Mouse (Mus musculus): ENCODE data around the gene Pkd1l3.

Gene Pkd1l3

DNA sequence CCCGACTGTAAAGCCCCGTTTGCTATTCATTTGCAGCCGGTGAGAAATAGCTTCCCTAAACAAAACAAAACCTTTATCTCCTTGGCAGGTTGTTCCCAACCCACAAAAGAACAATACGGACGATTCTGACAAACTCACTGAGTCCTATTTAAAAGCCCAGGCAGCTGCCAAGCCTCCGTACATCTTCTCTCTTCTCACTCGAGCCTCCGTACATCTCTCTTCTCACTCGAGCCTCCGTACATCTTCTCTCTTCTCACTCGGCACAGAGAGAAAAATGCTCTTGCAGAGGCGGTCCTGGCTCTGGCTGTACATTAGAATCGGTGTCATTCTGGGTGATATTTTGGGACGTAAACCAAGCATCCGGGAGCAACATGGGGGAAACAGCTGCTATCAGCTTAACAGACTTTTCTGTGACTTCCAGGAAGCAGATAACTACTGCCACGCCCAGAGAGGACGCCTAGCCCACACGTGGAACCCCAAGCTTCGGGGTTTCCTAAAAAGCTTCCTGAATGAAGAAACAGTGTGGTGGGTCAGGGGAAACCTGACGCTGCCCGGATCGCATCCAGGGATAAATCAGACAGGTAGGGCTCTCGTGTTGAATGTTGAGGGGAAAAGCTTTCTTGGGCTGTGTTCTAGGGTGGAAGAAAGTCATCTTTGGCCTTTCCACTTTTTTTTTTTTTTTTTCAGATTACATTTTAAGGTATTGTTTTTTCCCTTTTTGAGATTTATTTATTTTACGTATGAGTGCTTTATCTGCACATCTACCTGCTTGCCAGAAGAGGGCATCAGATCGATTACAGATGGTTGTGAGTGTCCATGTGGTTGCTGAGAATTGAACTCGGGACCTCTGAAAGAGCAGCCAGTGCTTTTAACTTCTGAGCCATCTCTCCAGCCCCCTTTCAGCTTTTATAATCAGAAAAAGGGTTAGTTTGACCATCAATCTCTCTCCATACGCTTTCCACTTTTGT is at the start of gene Pkd1l3:
Gene Pkd1l3, plus strand, starts transcription at position 275 of the 968 bp plus-strand sequence.
- no peak for DNase-seq (ENCODE audit: low spot score in 2 of 2)

DNA sequence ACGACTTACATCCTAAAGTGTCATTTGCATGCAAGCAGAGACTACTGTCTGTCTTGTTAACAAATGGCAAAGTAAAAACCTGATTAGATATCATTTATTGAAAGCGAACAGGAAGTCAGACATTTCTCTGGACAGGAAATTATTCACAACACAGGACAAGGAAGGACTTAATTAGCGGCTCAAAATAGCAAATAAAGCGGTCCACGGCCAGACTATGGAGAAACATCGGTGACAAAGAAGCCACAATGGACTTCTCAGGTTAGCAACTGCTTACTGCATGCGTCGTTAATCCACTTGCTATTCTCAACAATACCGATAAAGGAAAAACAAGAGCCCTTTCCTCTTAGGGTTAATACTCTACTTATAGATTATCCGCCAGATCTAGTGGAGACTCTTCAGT is 49.6 kb upstream of the Pkd1l3 start:
- DNase-seq (ENCODE audit: low spot score in 2 of 2), result no peak

DNA sequence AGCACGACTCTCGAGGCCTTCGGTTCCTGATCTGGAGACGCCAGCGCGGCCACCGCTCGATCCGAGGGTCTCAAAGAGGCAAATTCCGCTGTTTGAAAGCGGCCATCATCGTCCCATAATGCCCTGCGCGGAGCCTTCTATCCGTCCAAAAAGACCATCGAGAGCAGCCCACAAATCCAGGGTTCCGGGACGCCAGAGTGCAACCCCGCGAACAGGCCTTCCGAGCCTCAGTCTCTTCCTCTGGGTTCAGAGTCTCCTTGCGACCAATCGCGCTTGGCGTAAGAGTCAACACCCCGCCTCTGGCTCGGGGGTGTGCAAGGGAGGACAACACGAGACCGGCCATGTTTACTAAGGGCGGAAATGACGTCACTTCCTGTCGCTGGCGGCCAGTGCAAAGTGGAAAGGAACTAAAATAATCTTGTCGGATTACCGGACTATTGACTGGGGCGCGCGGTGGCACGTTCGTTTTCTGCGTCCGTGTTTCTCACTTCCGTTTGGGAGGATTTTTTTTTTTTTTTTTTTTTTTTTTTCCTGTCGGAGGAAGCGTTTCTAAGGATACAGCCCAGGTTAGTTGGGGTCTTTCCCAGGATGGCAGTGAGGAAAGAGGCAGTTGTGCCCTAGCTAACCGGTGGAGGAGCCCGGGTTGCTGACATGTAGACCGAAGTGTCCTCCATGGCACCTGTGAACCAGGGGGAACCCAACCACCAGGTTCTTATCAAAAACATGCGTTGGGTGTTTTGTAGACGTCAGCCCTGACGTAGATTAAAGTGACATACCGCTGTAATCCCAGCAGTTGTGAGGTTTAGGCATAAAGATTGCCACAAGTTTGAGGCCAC is 48.6 kb upstream of the Pkd1l3 start, which contains the start of the genes Dhx38 and Txnl4b:
Gene Dhx38, minus strand, starts transcription at position 364 of the 836 bp plus-strand sequence.
Gene Txnl4b, plus strand, starts transcription at position 395 of the 836 bp plus-strand sequence.
- peak; percentile 97 to 98 for DNase-seq (ENCODE audit: low spot score in 2 of 2)

DNA sequence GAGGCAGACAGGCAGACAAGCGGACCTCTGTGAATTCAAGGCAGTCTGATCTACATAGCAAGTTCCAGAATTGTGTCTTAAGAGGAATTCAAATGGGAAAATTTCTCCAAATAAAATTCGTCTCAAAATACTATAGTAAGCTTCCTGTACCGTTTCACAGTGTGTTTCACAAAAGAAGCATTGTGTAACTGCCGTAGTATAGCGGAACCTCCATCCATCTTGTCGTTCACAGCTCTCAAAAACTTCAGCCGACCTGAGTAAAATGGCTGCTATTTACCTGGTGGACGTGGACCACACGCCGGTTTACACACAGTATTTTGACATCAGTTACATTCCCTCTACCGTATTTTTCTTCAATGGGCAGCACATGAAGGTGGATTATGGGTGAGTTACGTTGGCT is 43.2 kb upstream of the Pkd1l3 start:
- no peak for DNase-seq (ENCODE audit: low spot score in 2 of 2)

DNA sequence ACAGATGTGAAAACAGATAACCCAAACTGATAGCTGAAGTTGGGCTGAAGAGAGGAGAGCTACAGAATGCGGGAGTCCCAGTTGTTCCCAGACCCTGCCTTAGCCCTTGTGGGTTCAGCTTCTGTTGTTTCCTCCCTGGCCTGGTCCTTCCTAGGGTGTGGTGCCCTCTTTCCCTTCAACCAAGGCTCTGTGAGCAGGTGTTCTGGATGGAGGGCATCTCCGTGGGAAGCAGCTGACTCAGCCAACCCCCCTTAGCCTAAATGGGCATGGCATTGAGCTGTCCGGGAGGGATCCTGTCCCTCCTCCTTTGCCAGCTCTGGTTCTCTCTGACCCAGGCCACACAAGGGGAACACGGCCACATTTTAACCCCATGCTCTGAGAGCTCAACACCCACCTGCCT is 38.0 kb upstream of the Pkd1l3 start:
- DNase-seq (ENCODE audit: low spot score in 2 of 2), result no peak

DNA sequence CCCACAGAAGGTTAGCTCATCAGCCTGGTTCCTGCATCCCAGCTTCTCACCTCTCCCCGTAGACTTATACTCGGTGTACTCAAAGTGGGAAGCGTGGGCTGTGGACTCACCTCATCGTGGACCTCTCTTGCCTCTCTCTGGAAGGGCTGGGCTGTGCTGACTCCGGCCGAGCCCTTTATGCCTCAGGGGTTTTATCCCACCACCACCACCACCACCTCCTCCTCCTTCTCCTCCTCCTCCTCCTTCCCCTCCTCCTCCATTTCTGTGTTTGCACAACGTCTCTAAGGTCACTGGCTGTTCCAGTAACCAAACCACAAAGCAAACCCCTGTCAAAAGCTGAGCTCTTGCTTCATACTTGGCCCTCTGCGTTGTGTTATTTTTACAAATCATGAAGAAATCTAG is 35.4 kb upstream of the Pkd1l3 start, which contains the start of gene Hp:
Gene Hp, minus strand, starts transcription at position 273 of the 402 bp plus-strand sequence.
- DNase-seq (ENCODE audit: low spot score in 2 of 2), result no peak

- no peak for DNase-seq (ENCODE audit: low spot score in 2 of 2)
Measured at GRCm38 (mm10) chr8:109584293-109584692, 30.0 kb upstream of the Pkd1l3 start.

DNA sequence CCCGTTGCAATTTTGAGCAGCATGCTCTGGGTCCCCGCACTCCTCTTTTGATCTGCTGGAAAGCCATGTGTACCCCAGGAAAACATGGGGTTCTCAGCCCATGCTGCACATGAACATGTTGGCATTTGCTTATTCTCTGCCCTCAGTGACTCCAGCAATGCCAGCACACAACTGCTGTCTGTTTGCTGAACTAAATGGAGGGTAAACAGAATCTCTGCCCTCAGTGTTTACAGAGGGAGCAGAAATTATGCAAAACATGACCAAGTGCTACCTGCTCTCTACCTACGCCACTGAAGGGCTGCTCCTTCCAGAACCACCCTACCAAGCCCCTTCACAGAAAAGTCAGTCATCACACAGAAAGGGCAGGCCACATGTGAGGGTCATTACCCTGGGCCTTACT is 29.5 kb upstream of the Pkd1l3 start:
- no peak for DNase-seq (ENCODE audit: low spot score in 2 of 2)

- no peak for DNase-seq (ENCODE audit: low spot score in 2 of 2)
Measured at GRCm38 (mm10) chr8:109585652-109586051, 28.7 kb upstream of the Pkd1l3 start.

GRCm38 (mm10) chr8:109586972-109587504 is 27.3 kb upstream of the Pkd1l3 start:
- no peak for DNase-seq (ENCODE audit: low spot score in 2 of 2)

- DNase-seq (ENCODE audit: low spot score in 2 of 2), result no peak
Measured at GRCm38 (mm10) chr8:109590901-109591300, 23.4 kb upstream of the Pkd1l3 start.

DNA sequence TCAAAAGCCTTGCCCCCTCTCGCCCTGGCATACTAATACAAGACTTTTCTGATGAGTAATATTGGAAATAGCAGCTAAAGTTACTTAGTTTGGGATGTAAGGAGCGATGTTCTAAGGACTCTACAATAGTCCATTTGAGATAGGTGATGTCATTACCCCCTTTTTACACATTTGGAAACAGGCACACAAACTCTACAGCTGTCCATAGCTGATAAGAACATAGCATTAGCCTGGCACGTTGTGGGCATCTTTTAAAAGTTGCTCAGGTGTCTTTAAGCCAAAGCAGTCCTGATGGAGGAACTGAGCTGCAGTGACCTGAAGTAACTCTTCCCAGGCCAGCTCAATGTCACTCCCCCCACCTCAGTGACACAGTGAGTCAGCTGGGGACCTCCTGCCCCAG is 22.9 kb upstream of the Pkd1l3 start:
- DNase-seq (ENCODE audit: low spot score in 2 of 2), result no peak

GRCm38 (mm10) chr8:109592164-109592563 is 22.2 kb upstream of the Pkd1l3 start:
- no peak for DNase-seq (ENCODE audit: low spot score in 2 of 2)

DNA sequence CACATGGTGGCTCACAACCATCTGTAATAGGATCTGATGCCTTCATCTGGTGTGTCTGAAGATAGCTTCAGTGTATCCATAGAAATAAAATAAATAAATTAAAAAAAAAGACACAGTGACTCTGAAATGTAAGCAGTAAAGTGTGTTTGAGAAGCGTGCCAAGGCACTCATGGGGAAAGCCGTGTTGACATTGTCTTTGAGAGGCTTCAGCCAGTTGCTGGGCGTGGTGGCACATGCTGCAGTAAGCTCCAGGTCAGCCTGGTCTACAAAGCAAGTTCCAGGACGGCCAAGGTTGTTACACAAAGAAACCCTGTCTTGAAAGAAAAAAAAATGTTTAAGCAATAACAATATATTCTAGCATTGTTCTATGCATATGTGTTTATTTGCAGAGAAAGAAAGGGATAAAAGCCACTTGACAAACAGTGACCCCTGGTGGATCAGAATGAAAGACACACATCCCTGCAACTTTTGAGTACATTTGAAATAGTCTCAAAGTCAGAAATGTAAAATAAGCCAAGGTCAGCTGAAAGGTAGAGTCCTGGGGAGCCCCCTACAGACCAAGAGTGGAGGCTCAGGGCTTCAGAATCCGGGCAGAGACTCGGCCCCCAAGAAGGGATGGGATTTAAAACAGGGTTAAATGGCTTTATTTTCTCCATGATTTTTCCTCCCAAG is 21.1 kb upstream of the Pkd1l3 start:
- peak in 1 of 2 experiments; percentile 36 for DNase-seq (ENCODE audit: low spot score in 2 of 2)

DNA sequence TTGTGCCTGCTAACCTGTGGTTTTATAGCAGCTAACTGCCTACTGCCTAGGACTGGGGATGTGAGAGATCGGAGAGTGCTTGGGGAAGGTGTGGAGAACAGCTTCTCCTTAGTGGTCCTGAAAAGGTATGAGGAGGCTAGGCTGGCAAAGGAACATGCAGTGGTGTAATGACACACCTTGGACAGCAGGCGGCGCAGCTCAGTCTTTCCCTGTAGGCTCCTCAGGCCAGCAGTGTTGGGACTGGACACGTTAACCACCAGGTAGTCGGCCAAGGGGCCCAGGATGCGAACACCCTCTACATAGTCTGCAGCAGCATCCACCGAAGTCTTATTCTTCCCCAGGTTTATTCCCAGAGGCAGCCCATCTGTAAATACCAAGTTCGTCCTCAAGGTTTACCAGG is 18.5 kb upstream of the Pkd1l3 start:
- peak in 1 of 2 experiments; percentile 63 for DNase-seq (ENCODE audit: low spot score in 2 of 2)

GRCm38 (mm10) chr8:109606725-109607124 is 7.6 kb upstream of the Pkd1l3 start:
- no peak for DNase-seq (ENCODE audit: low spot score in 2 of 2)

DNA sequence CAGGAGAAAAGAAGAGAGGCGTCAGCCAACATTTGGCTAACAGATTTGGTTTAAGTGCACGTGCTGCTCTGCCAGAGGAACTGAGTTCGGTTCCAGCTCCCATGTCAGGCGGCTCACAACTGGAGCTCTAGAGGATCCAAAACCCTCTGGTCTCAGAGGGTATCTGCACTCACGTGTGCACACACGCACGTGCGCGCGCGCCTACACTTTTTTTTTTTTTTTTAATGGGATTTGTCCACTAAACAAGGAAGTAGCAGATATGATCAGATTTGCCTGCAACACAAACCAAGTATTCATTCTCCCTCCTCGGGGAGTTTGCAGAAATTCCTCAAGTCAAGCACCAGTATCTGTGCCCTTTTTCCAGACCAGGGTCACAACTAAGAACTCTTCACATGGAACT is 6.7 kb upstream of the Pkd1l3 start:
- DNase-seq (ENCODE audit: low spot score in 2 of 2), result no peak

DNA sequence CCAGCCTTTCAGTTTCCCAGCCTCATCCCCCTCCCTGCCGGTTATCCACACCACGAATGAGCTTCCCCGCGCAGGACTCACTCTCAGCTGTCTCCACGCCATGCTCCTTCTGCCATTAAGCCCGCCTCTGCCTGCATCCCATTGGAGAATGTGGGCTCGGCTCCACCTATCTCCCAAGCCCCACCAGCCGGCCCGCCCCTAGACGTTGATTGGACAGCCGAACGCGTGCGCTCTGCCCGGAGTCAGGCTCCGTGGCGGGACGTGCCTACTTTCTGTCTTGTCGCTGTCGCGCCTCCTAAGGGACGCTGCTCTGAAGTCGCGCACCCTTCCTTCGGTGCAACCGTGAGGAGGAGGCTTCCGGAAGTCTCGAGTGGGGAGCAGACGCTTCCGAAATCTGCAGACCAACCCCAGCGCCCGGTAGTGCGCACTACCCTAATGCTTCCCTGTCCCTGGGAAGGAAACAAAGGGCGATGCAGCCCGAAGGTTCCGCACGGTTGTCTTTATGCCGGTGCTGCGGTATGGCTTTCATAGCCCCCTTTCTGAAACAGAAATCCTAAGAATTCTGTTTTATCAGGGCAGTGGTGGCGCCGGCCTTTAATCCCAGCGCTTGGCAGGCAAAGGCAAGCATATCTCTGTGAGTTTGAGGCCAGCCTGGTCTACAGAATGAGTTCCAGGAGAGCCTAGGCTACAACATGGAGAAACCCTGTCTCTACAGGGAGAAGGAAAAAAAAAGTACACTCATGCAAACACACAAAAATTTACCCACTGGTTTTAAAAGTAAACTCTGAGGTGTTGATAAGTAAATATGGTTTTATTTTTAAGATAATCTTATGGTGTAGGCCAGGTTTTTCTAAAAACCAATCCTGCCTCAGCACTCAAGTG is 5.8 kb upstream of the Pkd1l3 start, which contains the start of gene Dhodh:
Gene Dhodh, minus strand, starts transcription at position 403 of the 882 bp plus-strand sequence.
- DNase-seq (ENCODE audit: low spot score in 2 of 2), result peak; percentile 94 to 95

DNA sequence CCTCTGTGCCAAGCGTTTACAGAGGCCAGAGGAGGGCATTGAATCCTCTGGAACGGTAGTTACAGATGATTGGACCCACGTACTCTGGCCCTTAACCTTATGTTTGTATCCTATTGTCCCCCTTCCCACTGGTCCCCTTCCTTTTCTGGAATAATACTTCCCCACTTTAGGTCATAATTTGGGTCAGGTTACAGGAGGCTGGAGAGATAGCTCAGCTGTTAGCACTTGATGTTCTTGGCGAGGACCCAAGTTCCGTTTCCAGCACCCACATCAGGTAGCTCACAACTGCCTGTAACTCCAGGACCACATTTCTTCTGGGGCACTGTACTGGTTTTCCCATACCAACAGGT is 5.2 kb upstream of the Pkd1l3 start:
- DNase-seq (ENCODE audit: low spot score in 2 of 2), result no peak

DNA sequence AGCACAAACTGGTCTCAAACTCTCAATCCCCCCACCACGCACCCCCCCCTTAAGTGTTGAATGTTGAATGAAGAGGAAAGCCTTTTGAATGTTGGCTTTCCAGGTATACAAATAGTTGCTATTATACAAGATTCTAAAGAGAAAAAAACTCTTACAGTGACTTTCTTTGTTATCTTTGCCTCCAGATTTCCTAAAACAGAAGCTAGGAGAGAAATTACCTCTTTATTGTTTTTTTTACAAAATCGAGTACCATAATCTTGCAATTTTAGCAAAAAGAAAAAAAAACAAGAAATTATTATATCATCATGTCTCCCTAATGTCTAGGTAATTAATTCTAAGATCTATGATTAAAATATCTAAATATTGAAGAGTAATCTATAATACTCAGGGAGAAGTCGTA is 1.3 kb downstream of the Pkd1l3 start:
- DNase-seq (ENCODE audit: low spot score in 2 of 2), result no peak
